Mouse (Mus musculus) splenic B cell, adult 2 months (primary cell): ENCODE measurements around the gene Otud7b.
"Not testable (repeated sequence)": the region's sequence is repeated elsewhere in the genome, so short reads cannot be mapped to it uniquely, and the experiment has no call there.

ENCODE experiments used
- DNase-seq: peaks from one replicate; pipeline ENCODE4 v3.0.0-alpha.2; 2011; ENCODE audit warnings: low read depth, low spot score
- H3K27me3 ChIP-seq: 2 replicates; pipeline ENCODE4 v1.6.1; 2012; ENCODE audit warnings: mild to moderate bottlenecking, low read length, moderate library complexity, mixed read lengths; ENCODE audit not compliant: control insufficient read depth, poor library complexity, insufficient read depth, severe bottlenecking
- H3K36me3 ChIP-seq: 2 replicates; pipeline ENCODE4 v1.6.1; 2012; ENCODE audit warnings: mild to moderate bottlenecking, low read length, moderate library complexity, mixed read lengths; ENCODE audit not compliant: control insufficient read depth, poor library complexity, insufficient read depth, severe bottlenecking

Gene Otud7b

GRCm38 (mm10) chr3:96172197-96173178 is 68.2 kb downstream of the Otud7b start, which contains the start of gene Sf3b4:
TSS of gene Sf3b4 (plus strand) at chr3:96172332.
- DNase-seq, result peak; percentile 94
- H3K36me3 ChIP-seq, result peaks cover 7% of the 10 kb centered on the region; the same call in 1 of the 2 replicates
- no peaks in the 10 kb centered on the region for H3K27me3 ChIP-seq

GRCm38 (mm10) chr3:96173185-96173584 is 68.9 kb downstream of the Otud7b start:
- DNase-seq, result no peak

GRCm38 (mm10) chr3:96174042-96174441 is 69.7 kb downstream of the Otud7b start:
- not testable (repeated sequence) for DNase-seq, H3K36me3 ChIP-seq, H3K27me3 ChIP-seq

More at GRCm38 (mm10) chr3:96173185-96173584, 68.9 kb downstream of the Otud7b start:
- Histone ChIP-seq H3K36me3 (peaks cover 10% of the 10 kb centered on the region; the same call in 1 of the 2 replicates), H3K27me3 (no peaks in the 10 kb centered on the region)

GRCm38 (mm10) chr3:96175251-96175650 is 70.9 kb downstream of the Otud7b start:
- H3K36me3 ChIP-seq, result peaks cover 10% of the 10 kb centered on the region; the same call in 1 of the 2 replicates
- no peak for DNase-seq
- H3K27me3 ChIP-seq, result no peaks in the 10 kb centered on the region

- Histone ChIP-seq H3K36me3 (peaks cover 10% of the 10 kb centered on the region; the same call in 1 of the 2 replicates), H3K27me3 (no peaks in the 10 kb centered on the region)
- no peak for DNase-seq
These were observed 74.1 kb downstream of the Otud7b start for GRCm38 (mm10) chr3:96178427-96178826.

GRCm38 (mm10) chr3:96178902-96179301 is 74.6 kb downstream of the Otud7b start:
- H3K36me3 ChIP-seq, result peaks cover 10% of the 10 kb centered on the region; the same call in 1 of the 2 replicates
- no peak for DNase-seq
- no peaks in the 10 kb centered on the region for H3K27me3 ChIP-seq

GRCm38 (mm10) chr3:96179531-96179930 is 75.2 kb downstream of the Otud7b start:
- Histone ChIP-seq H3K27me3 (0 out of 2 replicates have a peak, but pooled peaks cover under 1% of the 10 kb centered on the region), H3K36me3 (peaks cover 9% of the 10 kb centered on the region; the same call in 1 of the 2 replicates)
- no peak for DNase-seq

- peak; percentile 62 for DNase-seq
- 0 out of 2 replicates have a peak, but pooled peaks cover 2% of the 10 kb centered on the region for H3K27me3 ChIP-seq
These were observed 76.6 kb downstream of the Otud7b start, which contains the start of gene Sv2a for GRCm38 (mm10) chr3:96180727-96181477. TSS of gene Sv2a (plus strand) at chr3:96181151.

GRCm38 (mm10) chr3:96181510-96182381 is 77.4 kb downstream of the Otud7b start:
- H3K27me3 ChIP-seq, result 0 out of 2 replicates have a peak, but pooled peaks cover 2% of the 10 kb centered on the region
- H3K36me3 ChIP-seq, result peaks cover 4% of the 10 kb centered on the region; the same call in 1 of the 2 replicates
- no peak for DNase-seq

More at GRCm38 (mm10) chr3:96180727-96181477, 76.6 kb downstream of the Otud7b start, which contains the start of gene Sv2a:
- H3K36me3 ChIP-seq, result peaks cover 5% of the 10 kb centered on the region; the same call in 1 of the 2 replicates

GRCm38 (mm10) chr3:96182382-96182776 is 78.1 kb downstream of the Otud7b start:
- H3K36me3 ChIP-seq, result peaks cover 4% of the 10 kb centered on the region; the same call in 1 of the 2 replicates
- no peak for DNase-seq
- H3K27me3 ChIP-seq, result 0 out of 2 replicates have a peak, but pooled peaks cover 2% of the 10 kb centered on the region

GRCm38 (mm10) chr3:96192977-96193376 is 88.7 kb downstream of the Otud7b start:
- no peaks in the 10 kb centered on the region for H3K27me3 ChIP-seq
- no peaks in the 10 kb centered on the region for H3K36me3 ChIP-seq

GRCm38 (mm10) chr3:96194966-96195365 is 90.6 kb downstream of the Otud7b start:
- Histone ChIP-seq H3K36me3 (no peaks in the 10 kb centered on the region), H3K27me3 (no peaks in the 10 kb centered on the region)
- DNase-seq, result peak; percentile 45

More at GRCm38 (mm10) chr3:96192977-96193376, 88.7 kb downstream of the Otud7b start:
- DNase-seq, result no peak

- DNase-seq, result peak; percentile 25
- H3K36me3 ChIP-seq, result no peaks in the 10 kb centered on the region
- H3K27me3 ChIP-seq, result no peaks in the 10 kb centered on the region
These were observed 91.4 kb downstream of the Otud7b start for GRCm38 (mm10) chr3:96195616-96196313.
